Mouse (Mus musculus) neural tube, embryonic 11.5 days (tissue): Measurements from ENCODE around the gene Gm5168. TPM values are rescaled to one million over a fixed set of nuclear protein-coding genes. Genes with fewer than 3 reads are reported as not detected.
"Not testable (repeated sequence)": the region's sequence is repeated elsewhere in the genome, so short reads cannot be mapped to it uniquely, and the experiment has no call there.

ENCODE experiments used
- ATAC-seq: fragments of 200-750 bp; cut with Nextera tagmentation; 2 replicates; pipeline ENCODE4 v1.8.0; 2017; ENCODE audit warnings: moderate number of reproducible peaks, mild to moderate bottlenecking, moderate TSS enrichment, moderate library complexity; ENCODE audit not compliant: insufficient read depth, low FRiP score, low TSS enrichment
- DNase-seq: peaks from one replicate; pipeline ENCODE4 v3.0.0-alpha.2; 2015; ENCODE audit warnings: low spot score
- H3K27ac ChIP-seq: fragments of 300-500 bp; sonication (generic); 2 replicates; pipeline ENCODE4 v1.5.1; 2014; ENCODE audit warnings: low read depth, mild to moderate bottlenecking, low read length
- H3K27me3 ChIP-seq: fragments of 300-500 bp; sonication (generic); 2 replicates; pipeline ENCODE4 v1.6.1; 2014; ENCODE audit warnings: mild to moderate bottlenecking, low read length, mixed read lengths; ENCODE audit not compliant: control insufficient read depth, insufficient read depth
- H3K36me3 ChIP-seq: fragments of 300-500 bp; sonication (generic); 2 replicates; pipeline ENCODE4 v1.6.1; 2014; ENCODE audit warnings: mild to moderate bottlenecking, low read length, moderate library complexity, mixed read lengths; ENCODE audit not compliant: control insufficient read depth, insufficient read depth
- H3K4me1 ChIP-seq: fragments of 300-500 bp; sonication (generic); 2 replicates; pipeline ENCODE4 v1.6.1; 2014; ENCODE audit warnings: low read length, mixed read lengths; ENCODE audit not compliant: control insufficient read depth, insufficient read depth
- H3K4me2 ChIP-seq: fragments of 300-500 bp; sonication (generic); 2 replicates; pipeline ENCODE4 v1.6.1; 2014; ENCODE audit warnings: low read depth, mild to moderate bottlenecking, moderate library complexity
- H3K4me3 ChIP-seq: fragments of 300-500 bp; sonication (generic); 2 replicates; pipeline ENCODE4 v1.5.1; 2014; ENCODE audit warnings: low read depth, low read length
- H3K9ac ChIP-seq: fragments of 300-500 bp; sonication (generic); 2 replicates; pipeline ENCODE4 v1.6.1; 2014; ENCODE audit warnings: mild to moderate bottlenecking, low read length
- H3K9me3 ChIP-seq: fragments of 300-500 bp; sonication (generic); 2 replicates; pipeline ENCODE4 v1.6.1; 2016; ENCODE audit warnings: low read length; ENCODE audit not compliant: control insufficient read depth
- WGBS: fragments of 180-500 bp; shearing (Covaris S2); extraction: QIAGEN DNeasy Blood & Tissue Kit; methylation state at CpG from one replicate; pipeline ENCODE4 v1.1.7; 2014; 5-methylcytosine and 5-hydroxymethylcytosine counted together
- polyA plus RNA-seq: library from polyadenylated mRNA; unstranded; fragments of >200 nt; fragmentation: Nextera tagmentation; extraction: Ambion mirVana; gene quantifications from 2 replicates; pipeline ENCODE4 v1.2.1, GENCODE M21; 2014

Gm5168 gene
- polyA plus RNA-seq, result not detected in 2 replicates

- ATAC-seq, H3K9ac ChIP-seq: not testable (repeated sequence)
- WGBS, result 100% methylated on average over 1 of the region's 3 CpGs
These were observed at the start of gene Gm5168 for GRCm38 (mm10) chrX:26050941-26051340. Gene Gm5168 (minus strand): TSS chrX:26051041.

More at GRCm38 (mm10) chrX:26050941-26051340, at the start of gene Gm5168:
- not testable (repeated sequence) for H3K9me3 ChIP-seq, H3K4me2 ChIP-seq, H3K4me3 ChIP-seq, H3K27me3 ChIP-seq, H3K27ac ChIP-seq, H3K36me3 ChIP-seq, H3K4me1 ChIP-seq, DNase-seq

Other genes with a start within 250 kb of the Gm5168 start
- not detected in 2 replicates for gene Gm2012, start 180.3 kb upstream of the Gm5168 start, polyA plus RNA-seq